Mouse (Mus musculus): ENCODE data around the gene Htr1d. TPM values are rescaled to one million over a fixed set of nuclear protein-coding genes. Genes with fewer than 3 reads are reported as not detected.

The Htr1d gene
- polyA plus RNA-seq, 1 experiment: 0.41 TPM

Other genes starting within 250 kb of the Htr1d start
- 5.6 and 6.2 TPM in 2 replicates for gene Asap3, start 217.2 kb upstream of the Htr1d start, polyA plus RNA-seq (2012; rRNA removed)
- 3.1 and 5.1 TPM in 2 replicates for gene Tcea3, start 175.8 kb upstream of the Htr1d start, polyA plus RNA-seq (2012; rRNA removed)
- 27.6 and 30.4 TPM in 2 replicates for gene Zfp46, start 138.8 kb upstream of the Htr1d start, polyA plus RNA-seq (2012; rRNA removed)
- gene Hnrnpr, start 112.6 kb upstream of the Htr1d start, polyA plus RNA-seq (2012; rRNA removed): 12.6 and 20.7 TPM in 2 replicates
- 0.43 and 0.46 TPM in 2 replicates for gene 6030445D17Rik, start 38.7 kb downstream of the Htr1d start, polyA plus RNA-seq (2012; rRNA removed)
- gene Luzp1, start 46.2 kb downstream of the Htr1d start, polyA plus RNA-seq (2012; rRNA removed): 11.1 and 14.9 TPM in 2 replicates
- gene Kdm1a, start 179.2 kb downstream of the Htr1d start, polyA plus RNA-seq (2012; rRNA removed): 26.1 and 30.5 TPM in 2 replicates
- gene Tex46, start 186.9 kb downstream of the Htr1d start, polyA plus RNA-seq (2012; rRNA removed): 0.42 and 0.43 TPM in 2 replicates
- 0.03 and 0.04 TPM in 2 replicates for gene Lactbl1, start 199.1 kb downstream of the Htr1d start, polyA plus RNA-seq (2012; rRNA removed)